Mouse (Mus musculus) right cerebral cortex, postnatal 4 days (tissue): ENCODE data around the gene Kif26b.

Experiments
- DNase-seq: peaks from one replicate; pipeline ENCODE4 v3.0.0-alpha.2; 2022

Kif26b gene

GRCm38 (mm10) chr1:178528431-178529351, at the start of gene Kif26b:
TSS of gene Kif26b (plus strand) at chr1:178529125.
- peak; percentile 72 for DNase-seq

DNA sequence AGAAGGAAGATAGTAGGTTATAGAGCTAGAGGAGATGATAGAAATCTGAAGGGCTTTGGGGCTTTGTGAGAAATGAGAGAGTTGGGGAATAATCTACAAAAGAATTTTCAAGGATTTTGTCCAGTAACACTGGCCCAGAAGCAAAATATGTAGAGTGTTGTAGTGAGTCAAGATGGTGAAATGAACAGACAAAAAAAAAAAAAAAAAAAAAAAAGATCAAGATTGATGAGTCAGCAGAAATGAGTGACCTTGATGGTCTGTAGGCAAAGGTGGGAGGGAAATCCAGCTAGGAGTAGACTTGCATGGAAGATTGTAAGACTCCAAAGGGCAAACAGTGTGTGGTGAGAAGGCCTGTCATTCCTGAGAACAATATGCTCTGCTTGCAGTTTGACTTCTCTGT, 45.1 kb upstream of the Kif26b start:
- DNase-seq, result no peak

GRCm38 (mm10) chr1:178485138-178485867, 43.6 kb upstream of the Kif26b start:
- DNase-seq, result no peak

GRCm38 (mm10) chr1:178485868-178486220, 43.1 kb upstream of the Kif26b start:
- no peak for DNase-seq

DNA sequence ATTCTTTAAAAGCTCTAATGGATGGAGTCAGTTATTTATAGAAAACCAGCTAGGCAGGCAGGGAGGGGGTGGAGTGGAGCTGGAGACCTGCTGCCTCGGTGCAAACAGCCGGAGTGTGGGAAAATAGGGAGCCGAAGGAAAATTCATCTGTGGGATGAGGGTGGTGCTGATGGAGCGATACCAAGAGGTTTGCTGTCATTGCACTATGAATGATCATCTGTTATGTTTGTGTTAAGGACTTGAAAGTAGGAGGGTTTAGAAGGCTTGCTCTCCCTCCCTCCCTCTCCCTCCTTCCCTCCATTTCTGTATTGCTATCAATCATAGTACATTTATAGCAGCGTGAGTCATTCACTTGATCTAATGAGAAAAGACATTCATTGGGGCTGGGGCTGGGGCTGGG, 42.1 kb upstream of the Kif26b start:
- DNase-seq, result no peak

- DNase-seq, result no peak
Measured at GRCm38 (mm10) chr1:178489127-178489526, 39.8 kb upstream of the Kif26b start.

DNA sequence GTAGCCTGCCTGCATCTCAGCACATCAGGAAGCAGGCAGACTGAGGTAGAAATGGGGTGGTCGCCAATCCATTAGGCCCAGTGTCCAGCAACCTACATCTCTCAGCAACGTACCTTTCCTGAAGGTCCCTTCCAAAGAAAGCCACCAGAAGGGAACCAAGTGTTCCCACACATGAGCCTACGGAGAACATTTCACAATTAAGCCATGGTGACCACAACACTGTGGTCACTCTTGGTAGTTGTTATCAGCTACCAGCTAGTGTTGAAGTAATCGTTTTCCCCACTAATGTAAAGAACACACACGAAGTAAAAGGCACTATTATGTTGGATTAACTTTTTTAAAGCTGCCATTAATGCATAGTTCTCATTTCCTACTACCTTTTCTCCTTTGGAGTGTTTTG, 37.2 kb upstream of the Kif26b start:
- no peak for DNase-seq

DNA sequence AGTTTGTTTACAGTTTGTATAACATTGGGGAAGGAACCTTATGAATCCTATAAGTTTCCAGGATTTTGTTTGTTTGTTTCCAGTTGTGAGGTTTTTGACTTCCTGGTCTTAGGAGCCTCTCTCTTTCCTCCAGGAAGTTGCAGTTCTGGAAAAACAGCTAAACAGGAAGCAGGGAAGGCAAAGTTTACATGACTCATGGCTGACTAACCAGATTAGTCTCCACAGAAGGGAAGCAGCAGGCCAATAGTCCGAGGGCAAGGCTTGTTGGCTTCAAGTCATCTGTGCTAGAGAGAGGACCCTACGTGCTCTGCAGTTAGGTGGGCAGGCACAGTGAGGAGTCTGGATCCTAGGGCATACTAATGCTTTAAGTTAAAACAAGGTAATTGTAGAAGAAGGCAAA, 36.4 kb upstream of the Kif26b start:
- no peak for DNase-seq

GRCm38 (mm10) chr1:178496186-178496585, 32.7 kb upstream of the Kif26b start:
- DNase-seq, result no peak

- peak; percentile 9 for DNase-seq
Measured at GRCm38 (mm10) chr1:178496841-178497240, 32.1 kb upstream of the Kif26b start.

GRCm38 (mm10) chr1:178506938-178507337, 22.0 kb upstream of the Kif26b start:
- no peak for DNase-seq

DNA sequence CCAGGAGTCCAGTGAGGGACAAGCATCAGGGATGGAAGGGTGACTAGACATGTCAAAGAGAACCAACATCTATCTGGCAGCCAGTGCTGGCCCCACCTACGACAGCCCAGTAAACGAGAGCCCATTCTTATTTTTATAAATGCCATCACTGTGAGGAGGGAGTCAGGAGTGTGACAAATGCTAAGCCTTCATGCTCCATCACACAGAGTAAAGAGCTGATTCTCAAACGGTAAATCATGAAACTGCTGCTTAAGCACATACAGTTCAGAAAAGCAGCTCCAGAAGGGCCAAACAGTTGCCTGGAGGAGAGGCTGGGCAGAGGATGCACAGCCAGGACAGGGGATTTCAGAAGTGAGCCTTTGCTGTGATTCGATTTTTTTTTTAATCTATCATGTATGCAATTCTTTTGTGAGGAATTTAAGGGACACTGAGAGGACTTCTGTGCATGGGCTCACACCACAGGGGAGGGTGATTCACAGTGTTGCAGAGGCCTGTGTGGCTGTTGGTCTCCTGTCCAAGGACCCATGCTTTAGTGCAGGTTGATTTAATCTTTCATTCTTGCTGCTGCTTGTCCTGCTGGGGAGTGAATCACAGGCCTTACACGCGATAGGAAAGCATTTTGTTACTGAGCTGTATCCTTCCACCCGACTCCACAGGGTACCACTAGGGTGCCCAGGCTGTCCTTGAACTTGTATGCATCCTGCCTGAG, 16.4 kb upstream of the Kif26b start:
- DNase-seq, result no peak

GRCm38 (mm10) chr1:178513954-178514353, 15.0 kb upstream of the Kif26b start:
- DNase-seq, result no peak

GRCm38 (mm10) chr1:178515839-178516238, 13.1 kb upstream of the Kif26b start:
- no peak for DNase-seq

- DNase-seq, result peak; percentile 11
Measured at GRCm38 (mm10) chr1:178522389-178522788, 6.5 kb upstream of the Kif26b start.

GRCm38 (mm10) chr1:178523152-178523551, 5.8 kb upstream of the Kif26b start:
- no peak for DNase-seq

- peak; percentile 82 for DNase-seq
Measured at GRCm38 (mm10) chr1:178527185-178527546, 1.8 kb upstream of the Kif26b start.

DNA sequence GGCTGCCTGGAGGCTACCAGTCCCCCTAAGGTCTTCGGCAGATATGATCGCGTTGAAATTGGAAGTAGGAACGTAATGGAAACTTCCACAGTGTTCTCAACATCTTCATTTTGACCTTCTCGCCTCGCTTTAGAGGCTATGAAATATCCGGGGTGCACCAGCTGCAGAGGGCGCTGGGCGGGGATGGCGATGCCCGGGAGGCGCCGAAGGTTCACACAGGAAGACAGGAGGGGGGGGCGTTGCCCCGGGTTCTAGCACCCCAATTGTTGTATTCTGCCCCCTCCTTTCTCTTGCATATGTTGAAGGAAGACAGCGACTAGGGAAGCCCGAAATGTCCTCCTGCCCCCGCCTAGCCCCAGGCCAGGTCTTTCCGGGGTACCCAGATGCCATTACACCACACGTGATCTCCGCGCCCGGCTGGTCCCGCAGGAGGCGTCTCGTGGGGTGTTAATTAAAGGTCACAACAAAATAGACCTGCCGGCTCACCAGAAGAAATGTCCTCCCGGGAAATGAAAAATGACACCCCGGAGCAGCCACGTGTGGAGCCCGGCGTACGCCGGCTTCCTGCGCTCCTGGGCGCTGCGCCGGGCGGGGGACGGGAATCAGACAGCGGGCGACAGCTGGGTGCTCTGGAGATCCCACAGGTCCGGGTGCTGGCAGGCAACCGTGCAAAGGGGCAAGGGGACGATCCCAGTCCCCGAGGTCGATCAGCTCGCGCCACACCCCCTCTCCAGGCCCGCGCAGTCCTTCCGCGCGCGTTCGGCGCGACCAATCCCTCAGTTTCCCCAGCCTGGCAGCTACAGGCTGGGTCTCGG, 1.2 kb upstream of the Kif26b start:
- peak; percentile 49 for DNase-seq

DNA sequence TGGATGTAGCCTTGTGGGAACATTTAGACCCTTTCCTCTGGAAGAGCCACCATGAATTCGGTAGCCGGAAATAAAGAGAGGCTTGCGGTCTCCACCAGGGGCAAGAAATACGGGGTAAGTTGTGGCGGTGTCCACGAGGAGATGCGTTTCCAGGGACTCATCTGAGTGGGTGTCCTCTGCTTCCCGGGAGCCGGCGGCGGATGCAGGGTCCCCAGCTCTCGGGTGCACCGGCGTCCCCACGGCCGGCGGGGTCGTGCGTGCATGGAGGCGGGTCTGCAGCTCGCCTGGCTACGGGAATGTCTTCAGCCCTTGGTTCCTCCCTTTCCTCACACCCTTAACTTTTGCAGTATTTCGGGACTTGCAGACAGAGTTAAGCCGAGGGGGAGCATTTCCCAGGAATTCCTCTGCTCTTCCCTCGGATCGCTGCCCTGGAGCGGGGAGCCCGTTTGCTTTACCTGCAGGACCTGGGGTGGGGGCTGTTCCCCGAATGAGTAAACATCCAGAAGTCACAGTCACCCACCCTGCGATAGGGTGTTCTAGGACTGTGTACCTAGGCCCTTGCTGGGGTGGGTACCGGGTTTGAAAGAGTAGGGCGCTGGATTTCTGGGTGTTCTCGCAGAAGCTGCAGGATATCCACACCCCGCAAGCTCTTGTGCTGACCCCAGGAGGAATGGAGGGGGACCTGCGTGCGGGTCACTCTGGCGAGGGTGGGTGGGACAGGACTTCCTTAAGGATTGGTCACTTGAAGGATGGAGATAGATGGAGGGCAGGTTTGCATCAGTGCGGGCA, 781 bp downstream of the Kif26b start:
- peak; percentile 42 for DNase-seq

DNA sequence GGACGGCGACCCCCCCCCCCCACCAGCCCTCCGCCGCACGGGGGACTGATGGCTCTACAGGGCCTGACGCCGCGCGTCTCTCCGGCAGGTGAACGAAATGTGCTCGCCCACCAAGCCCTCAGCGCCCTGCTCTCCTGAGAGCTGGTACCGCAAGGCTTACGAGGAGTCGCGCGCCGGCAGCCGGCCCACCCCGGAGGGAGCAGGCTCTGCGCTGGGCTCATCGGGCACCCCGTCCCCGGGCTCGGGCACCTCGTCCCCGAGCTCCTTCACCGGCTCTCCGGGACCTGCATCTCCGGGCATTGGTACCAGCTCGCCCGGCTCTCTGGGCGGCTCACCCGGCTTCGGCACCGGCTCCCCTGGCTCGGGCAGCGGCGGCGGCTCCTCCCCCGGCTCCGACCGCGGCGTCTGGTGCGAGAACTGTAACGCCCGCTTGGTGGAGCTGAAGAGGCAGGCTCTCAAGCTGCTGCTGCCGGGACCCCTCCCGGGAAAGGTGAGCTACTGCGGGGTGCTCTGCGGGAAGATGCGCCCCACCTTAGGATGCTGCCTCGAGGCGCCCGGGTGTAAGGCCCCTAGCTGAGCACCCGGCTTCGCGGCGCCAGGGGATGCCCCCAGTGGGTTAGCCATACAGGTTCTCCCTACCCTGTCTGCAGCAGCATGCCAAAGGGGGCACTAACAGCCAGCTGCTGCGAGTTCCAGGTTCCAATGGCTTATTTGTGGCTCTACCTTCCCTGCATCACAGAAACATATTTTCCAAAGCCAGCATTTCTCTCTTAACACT, 1.6 kb downstream of the Kif26b start:
- peak; percentile 86 for DNase-seq

DNA sequence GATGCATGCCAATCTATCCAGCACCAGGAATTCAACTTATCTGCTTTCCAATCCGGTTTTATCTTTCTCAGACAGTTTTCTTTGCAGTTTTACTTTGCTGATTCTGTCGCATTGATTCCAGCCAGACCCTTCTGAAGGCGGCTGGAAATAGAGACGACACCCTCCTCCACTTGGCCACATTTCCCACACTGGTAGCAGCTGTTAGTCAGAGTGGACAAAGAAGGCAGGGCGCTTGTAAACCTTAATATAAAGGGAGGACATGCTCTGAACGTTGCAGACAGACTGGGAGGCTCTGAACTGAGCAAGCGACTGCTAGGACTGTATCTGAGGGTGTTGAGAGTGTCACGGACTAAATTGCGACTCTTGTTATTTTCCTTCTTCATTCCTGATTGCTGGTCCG, 11.3 kb downstream of the Kif26b start:
- no peak for DNase-seq
